ENCODE assay signal across 11 mouse cellular contexts in genomic region chr3:15196101-15196500, GRCm38 (mm10).
DNase-seq lines count a peak whose midpoint lies in the region.
"Had no signal": no experiment of that assay in that cellular context is flagged by ENCODE, and none has a peak within 500 bp of the region (broad histone marks: within the 10 kb centered on the region; RNA-seq: fewer than 3 reads in every experiment).

No protein-coding gene starts in this region.

- intact Hi-C loops in heart, postnatal 14 days (cut with DNase I): no loop called here

- DNase-seq in layer of hippocampus, adult 11-12 months (ENCODE audit: low spot score): peak; percentile 18
- no peak for DNase-seq in layer of hippocampus, postnatal 10 days (ENCODE audit: low spot score in 2 of 2)
- DNase-seq in 416B (ENCODE audit: low read depth) (peak; percentile 33), adipocyte (ENCODE audit: low spot score) (peak; percentile 54)
- DNase-seq in lung, postnatal 10 days: peak; percentile 56
- DNase-seq in thymus, postnatal 25 days: no peak
- DNase-seq in heart, postnatal 14 days: no peak
- DNase-seq: cerebellum, adult 2 months; forebrain, postnatal 0 days; gastrocnemius, postnatal 10 days; thymus, postnatal 4 days had no signal

Comparison
In these comparisons a context has a peak if more than half of its experiments do, and no peak if none do; other contexts are left out.
1. DNase-seq: peak in layer of hippocampus, adult 11-12 months (single experiment), 416B (single experiment), adipocyte (single experiment) and lung, postnatal 10 days (single experiment); none in layer of hippocampus, postnatal 10 days (0 of 2), thymus, postnatal 25 days (single experiment) and heart, postnatal 14 days (0 of 2).